Mouse (Mus musculus) embryonic facial prominence, embryonic 15.5 days (tissue): ENCODE data around the gene Cd22. TPM values are rescaled to one million over a fixed set of nuclear protein-coding genes. Genes with fewer than 3 reads are reported as not detected.
"Not testable (repeated sequence)": the region's sequence is repeated elsewhere in the genome, so short reads cannot be mapped to it uniquely, and the experiment has no call there.

Source experiments
- ATAC-seq: fragments of 200-750 bp; cut with Nextera tagmentation; 2 replicates; pipeline ENCODE4 v1.8.0; 2017; ENCODE audit warnings: low read depth, moderate TSS enrichment; ENCODE audit not compliant: insufficient number of reproducible peaks, low FRiP score, low TSS enrichment
- H3K27ac ChIP-seq: fragments of 300-500 bp; sonication (generic); replicated peaks from 2 replicates; pipeline ENCODE4 v1.5.1; 2015; ENCODE audit warnings: mild to moderate bottlenecking, inconsistent platforms
- H3K27me3 ChIP-seq: fragments of 300-500 bp; sonication (generic); 2 replicates; pipeline ENCODE4 v1.6.1; 2015; ENCODE audit warnings: inconsistent platforms
- H3K36me3 ChIP-seq: fragments of 300-500 bp; sonication (generic); 2 replicates; pipeline ENCODE4 v1.6.1; 2015; ENCODE audit warnings: mild to moderate bottlenecking, inconsistent platforms
- H3K4me1 ChIP-seq: fragments of 300-500 bp; sonication (generic); 2 replicates; pipeline ENCODE4 v1.6.1; 2015; ENCODE audit warnings: inconsistent platforms
- H3K4me2 ChIP-seq: fragments of 300-500 bp; sonication (generic); replicated peaks from 2 replicates; pipeline ENCODE4 v1.6.1; 2015; ENCODE audit warnings: mild to moderate bottlenecking, inconsistent platforms
- H3K4me3 ChIP-seq: fragments of 300-500 bp; sonication (generic); replicated peaks from 2 replicates; pipeline ENCODE4 v1.5.1; 2015; ENCODE audit warnings: mild to moderate bottlenecking, inconsistent platforms
- H3K9ac ChIP-seq: fragments of 300-500 bp; sonication (generic); 2 replicates; pipeline ENCODE4 v1.6.1; 2015; ENCODE audit warnings: inconsistent platforms
- H3K9me3 ChIP-seq: fragments of 300-500 bp; sonication (generic); replicated peaks from 2 replicates; pipeline ENCODE4 v1.6.1; 2016; ENCODE audit warnings: inconsistent platforms
- WGBS: fragments of 180-500 bp; shearing (Covaris S2); methylation state at CpG from one replicate; pipeline ENCODE4 v1.1.7; 2015; 5-methylcytosine and 5-hydroxymethylcytosine counted together
- polyA plus RNA-seq: library from polyadenylated mRNA; unstranded; fragments of >200 nt; fragmentation: Nextera tagmentation; extraction: Ambion mirVana; gene quantifications from 2 replicates; pipeline ENCODE4 v1.2.1, GENCODE M21; 2015

Cd22 gene
- polyA plus RNA-seq, 1 experiment from 2014 or later, result 0.20 TPM

- H3K27me3 ChIP-seq, result no peaks in the 10 kb centered on the region
- no peak overlapping the region for H3K4me3 ChIP-seq
- WGBS, result 77% methylated on average over 4 of the region's 4 CpGs
- H3K4me2 ChIP-seq, result no peak overlapping the region
- H3K9ac ChIP-seq, result no peak overlapping the region
- no peaks in the 10 kb centered on the region for H3K36me3 ChIP-seq
- no peak for ATAC-seq
- no peaks in the 10 kb centered on the region for H3K4me1 ChIP-seq
- H3K27ac ChIP-seq, result no peak overlapping the region
- no peaks in the 10 kb centered on the region for H3K9me3 ChIP-seq
Observed at GRCm38 (mm10) chr7:30841379-30841778, 38.8 kb downstream of the Cd22 start.

GRCm38 (mm10) chr7:30840306-30840705 is 39.8 kb downstream of the Cd22 start:
- WGBS, result 73% methylated on average over 3 of the region's 3 CpGs
- H3K36me3 ChIP-seq, result no peaks in the 10 kb centered on the region
- no peak for ATAC-seq
- H3K9ac ChIP-seq, result no peak overlapping the region
- H3K27ac ChIP-seq, result no peak overlapping the region
- H3K27me3 ChIP-seq, result no peaks in the 10 kb centered on the region
- H3K9me3 ChIP-seq, result no peaks in the 10 kb centered on the region
- H3K4me3 ChIP-seq, result no peak overlapping the region
- no peaks in the 10 kb centered on the region for H3K4me1 ChIP-seq
- no peak overlapping the region for H3K4me2 ChIP-seq

- Histone ChIP-seq H3K9ac (no peak overlapping the region), H3K9me3 (no peaks in the 10 kb centered on the region), H3K27ac (no peak overlapping the region), H3K4me2 (no peak overlapping the region), H3K4me3 (no peak overlapping the region), H3K4me1 (no peaks in the 10 kb centered on the region), H3K27me3 (no peaks in the 10 kb centered on the region), H3K36me3 (no peaks in the 10 kb centered on the region)
- ATAC-seq, result no peak
Observed at GRCm38 (mm10) chr7:30837277-30837676, 42.9 kb downstream of the Cd22 start.

- not testable (repeated sequence) for H3K27ac ChIP-seq, H3K27me3 ChIP-seq, ATAC-seq, H3K9ac ChIP-seq, H3K36me3 ChIP-seq, H3K4me3 ChIP-seq, H3K4me2 ChIP-seq, H3K4me1 ChIP-seq, H3K9me3 ChIP-seq
- WGBS, result 35% methylated on average over 6 of the region's 11 CpGs
Observed at GRCm38 (mm10) chr7:30832684-30833083, 47.5 kb downstream of the Cd22 start.

- 83% methylated on average over 16 of the region's 17 CpGs for WGBS
- no peak for ATAC-seq
Observed at GRCm38 (mm10) chr7:30832261-30832660, 47.9 kb downstream of the Cd22 start.

GRCm38 (mm10) chr7:30829428-30829827 is 50.7 kb downstream of the Cd22 start:
- Histone ChIP-seq H3K36me3 (no peaks in the 10 kb centered on the region), H3K27me3 (no peaks in the 10 kb centered on the region), H3K4me1 (no peaks in the 10 kb centered on the region), H3K4me3 (no peak overlapping the region), H3K9ac (no peak overlapping the region), H3K4me2 (no peak overlapping the region), H3K27ac (no peak overlapping the region), H3K9me3 (no peaks in the 10 kb centered on the region)
- 64% methylated on average over 3 of the region's 3 CpGs for WGBS
- no peak for ATAC-seq

More at GRCm38 (mm10) chr7:30832261-30832660, 47.9 kb downstream of the Cd22 start:
- no peaks in the 10 kb centered on the region for H3K4me1 ChIP-seq
- no peak overlapping the region for H3K4me3 ChIP-seq
- no peak overlapping the region for H3K4me2 ChIP-seq
- H3K27ac ChIP-seq, result no peak overlapping the region
- no peaks in the 10 kb centered on the region for H3K9me3 ChIP-seq
- no peaks in the 10 kb centered on the region for H3K36me3 ChIP-seq
- H3K9ac ChIP-seq, result no peak overlapping the region
- H3K27me3 ChIP-seq, result no peaks in the 10 kb centered on the region

- not testable (repeated sequence) for H3K4me2 ChIP-seq, H3K9ac ChIP-seq, H3K36me3 ChIP-seq, ATAC-seq, H3K27me3 ChIP-seq, H3K9me3 ChIP-seq, H3K4me1 ChIP-seq, H3K4me3 ChIP-seq, H3K27ac ChIP-seq
Observed at GRCm38 (mm10) chr7:30828871-30829270, 51.3 kb downstream of the Cd22 start.

GRCm38 (mm10) chr7:30826660-30827059 is 53.5 kb downstream of the Cd22 start:
- ATAC-seq, result no peak
- Histone ChIP-seq H3K9me3 (no peaks in the 10 kb centered on the region), H3K4me1 (no peaks in the 10 kb centered on the region), H3K27ac (no peak overlapping the region), H3K4me3 (no peak overlapping the region), H3K36me3 (no peaks in the 10 kb centered on the region), H3K9ac (no peak overlapping the region), H3K4me2 (no peak overlapping the region), H3K27me3 (no peaks in the 10 kb centered on the region)
- 87% methylated on average over 10 of the region's 10 CpGs for WGBS

- Histone ChIP-seq H3K9ac (no peak overlapping the region), H3K4me2 (no peak overlapping the region), H3K9me3 (no peaks in the 10 kb centered on the region), H3K4me1 (no peaks in the 10 kb centered on the region), H3K4me3 (no peak overlapping the region), H3K27ac (no peak overlapping the region), H3K36me3 (no peaks in the 10 kb centered on the region), H3K27me3 (no peaks in the 10 kb centered on the region)
- no peak for ATAC-seq
- 88% methylated on average over 3 of the region's 3 CpGs for WGBS
Observed at GRCm38 (mm10) chr7:30824306-30824705, 55.8 kb downstream of the Cd22 start.

- H3K9me3 ChIP-seq, result no peaks in the 10 kb centered on the region
- H3K4me2 ChIP-seq, result no peak within 1 kb of the TSS
- H3K27ac ChIP-seq, result no peak within 1 kb of the TSS
- ATAC-seq, result no peak
- no peak within 1 kb of the TSS for H3K4me3 ChIP-seq
- no peaks in the 10 kb centered on the region for H3K4me1 ChIP-seq
- H3K27me3 ChIP-seq, result no peaks in the 10 kb centered on the region
- no peak within 1 kb of the TSS for H3K9ac ChIP-seq
- H3K36me3 ChIP-seq, result no peaks in the 10 kb centered on the region
- 88% methylated on average over 18 of the region's 18 CpGs for WGBS
Observed at GRCm38 (mm10) chr7:30823675-30824074, 56.5 kb downstream of the Cd22 start, which contains the start of gene Ffar2. Gene Ffar2 (minus strand): TSS chr7:30823775.

GRCm38 (mm10) chr7:30821532-30821931 is 58.6 kb downstream of the Cd22 start:
- Histone ChIP-seq H3K4me2 (no peak overlapping the region), H3K9me3 (no peaks in the 10 kb centered on the region), H3K36me3 (no peaks in the 10 kb centered on the region), H3K4me3 (no peak overlapping the region), H3K27me3 (no peaks in the 10 kb centered on the region), H3K27ac (no peak overlapping the region), H3K9ac (no peak overlapping the region), H3K4me1 (no peaks in the 10 kb centered on the region)
- 60% methylated on average over 5 of the region's 5 CpGs for WGBS
- ATAC-seq, result no peak

- no peak for ATAC-seq
- Histone ChIP-seq H3K36me3 (no peaks in the 10 kb centered on the region), H3K27ac (no peak overlapping the region), H3K9ac (no peak overlapping the region), H3K9me3 (no peaks in the 10 kb centered on the region), H3K4me3 (no peak overlapping the region), H3K4me1 (no peaks in the 10 kb centered on the region), H3K27me3 (no peaks in the 10 kb centered on the region), H3K4me2 (no peak overlapping the region)
- WGBS, result 43% methylated on average over 7 of the region's 7 CpGs
Observed at GRCm38 (mm10) chr7:30820854-30821445, 59.2 kb downstream of the Cd22 start.
